Mouse (Mus musculus) spleen, adult 12 weeks (tissue): Measurements from ENCODE around the gene Emc9.

Experiments used
- DNase-seq: peaks from one replicate; pipeline ENCODE4 v3.0.0; 2022; ENCODE audit warnings: low spot score

Gene Emc9

DNA sequence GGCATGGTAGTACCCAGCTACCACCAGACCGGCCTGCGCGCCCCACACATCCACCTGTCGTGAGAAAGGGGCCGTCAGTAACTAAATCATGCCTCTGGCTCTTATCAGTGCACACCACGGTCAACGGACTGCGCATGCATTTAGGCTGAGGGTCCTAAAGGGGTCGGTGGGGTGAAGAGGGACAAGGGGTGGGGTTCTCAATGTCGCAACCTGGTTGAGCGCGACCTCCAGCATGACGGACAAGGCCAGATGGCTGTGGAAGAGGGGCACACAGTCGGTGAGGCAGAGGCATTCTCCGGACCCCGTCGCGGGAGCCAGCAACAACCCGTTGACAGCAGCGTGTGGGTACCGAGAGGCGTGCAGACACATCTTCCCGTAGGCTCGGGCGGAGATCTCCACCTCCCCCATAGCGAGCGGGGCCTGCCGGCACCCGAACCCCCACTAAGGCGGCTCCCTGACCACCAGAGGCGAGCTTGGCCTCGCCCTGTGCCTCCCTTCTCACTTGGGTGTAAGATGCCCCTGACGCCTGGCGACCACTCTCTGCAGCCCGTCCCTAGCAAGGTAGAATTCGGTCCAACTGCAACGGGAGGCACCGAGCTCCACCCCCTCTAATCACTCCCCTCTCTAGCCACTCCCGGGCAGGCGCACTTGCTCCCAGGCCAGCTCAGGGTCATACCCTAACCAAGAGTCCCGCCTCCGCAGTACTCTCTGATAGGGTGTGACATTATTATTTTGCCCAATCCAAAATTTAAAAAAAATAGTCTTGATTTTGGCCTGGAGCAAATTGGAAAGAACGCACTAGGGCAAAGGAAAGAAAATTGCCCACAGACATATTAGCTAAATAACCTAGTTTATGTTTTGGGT lies at the start of gene Emc9:
Emc9 (minus strand) TSS at position 601 of the 864 bp plus-strand sequence.
- DNase-seq, result peak; percentile 78

GRCm38 (mm10) chr14:55629312-55629711 lies 44.2 kb upstream of the Emc9 start:
- peak; percentile 56 for DNase-seq

GRCm38 (mm10) chr14:55628077-55628827 lies 43.1 kb upstream of the Emc9 start:
- DNase-seq, result no peak

DNA sequence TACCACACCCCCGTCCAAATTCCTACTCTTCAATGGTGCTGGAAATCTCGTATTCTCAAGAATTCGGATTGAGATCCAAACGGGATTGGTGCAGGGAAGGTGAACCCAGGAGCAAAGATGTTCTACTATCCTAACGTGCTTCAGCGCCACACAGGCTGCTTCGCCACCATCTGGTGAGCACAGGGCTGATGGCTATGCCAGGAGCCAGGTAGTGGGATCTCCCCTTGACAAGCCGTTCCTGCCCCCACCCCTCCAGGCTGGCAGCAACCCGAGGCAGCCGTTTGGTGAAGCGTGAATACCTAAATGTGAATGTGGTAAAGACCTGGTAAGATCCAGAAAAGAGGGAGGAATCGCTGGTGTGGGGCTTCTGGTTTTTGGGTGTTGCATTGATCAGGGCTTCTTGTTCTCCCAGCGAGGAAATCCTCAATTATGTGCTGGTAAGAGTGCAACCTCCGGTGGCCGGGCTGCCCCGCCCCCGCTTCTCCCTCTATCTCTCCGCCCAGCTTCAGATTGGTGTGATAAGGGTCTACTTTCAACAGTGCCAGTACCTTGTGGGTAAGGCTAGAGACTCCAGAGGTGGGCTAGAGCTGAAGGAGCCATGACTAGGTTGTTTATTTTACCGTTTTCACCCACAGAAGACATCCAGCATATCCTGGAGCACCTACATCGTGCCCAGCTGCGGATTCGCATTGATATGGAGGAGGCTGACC lies 33.5 kb upstream of the Emc9 start:
- peak; percentile 37 for DNase-seq

- no peak for DNase-seq
These were observed 32.7 kb upstream of the Emc9 start, which contains the start of gene Rec8 for GRCm38 (mm10) chr14:55617822-55618221. Gene Rec8, plus strand, starts transcription at chr14:55618037.

DNA sequence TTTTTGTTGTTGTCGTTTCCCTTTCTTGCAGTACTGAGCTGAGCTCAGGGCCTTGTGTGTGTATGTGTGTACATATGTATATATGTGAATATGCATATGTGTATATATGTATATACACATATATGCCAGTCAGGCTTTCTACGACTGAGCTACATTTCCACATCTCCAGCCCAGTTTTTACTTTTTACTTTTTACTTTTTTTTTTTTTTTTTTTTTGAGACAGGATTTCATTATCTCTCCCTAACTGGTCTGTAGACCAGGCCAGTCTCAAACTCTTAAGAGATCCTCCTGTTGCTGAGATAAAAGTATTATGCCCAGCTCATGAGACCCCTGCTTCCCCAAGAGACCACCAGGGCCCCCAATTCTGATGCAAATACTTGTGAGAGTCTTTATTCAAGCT lies 31.7 kb upstream of the Emc9 start:
- no peak for DNase-seq

DNA sequence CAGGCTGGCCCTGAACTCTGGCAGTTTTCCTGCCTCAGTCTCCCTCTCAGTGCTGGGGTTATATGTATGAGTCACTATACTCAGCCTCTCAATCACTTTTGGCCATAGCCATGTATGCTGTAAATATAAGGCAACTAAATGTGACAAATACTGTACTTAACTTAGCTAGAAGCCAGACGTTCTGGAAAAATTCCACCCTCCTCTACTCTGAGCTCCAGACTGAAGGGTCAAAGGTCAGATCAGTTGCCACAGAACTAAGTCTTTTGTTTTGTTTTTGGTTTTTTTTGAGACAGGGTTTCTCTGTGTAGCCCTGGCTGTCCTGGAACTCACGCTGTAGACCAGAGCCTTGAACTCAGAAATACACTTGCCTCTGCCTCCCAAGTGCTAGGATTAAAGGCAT lies 30.8 kb upstream of the Emc9 start:
- DNase-seq, result no peak

- DNase-seq, result no peak
These were observed 29.6 kb upstream of the Emc9 start for GRCm38 (mm10) chr14:55614565-55615178.

DNA sequence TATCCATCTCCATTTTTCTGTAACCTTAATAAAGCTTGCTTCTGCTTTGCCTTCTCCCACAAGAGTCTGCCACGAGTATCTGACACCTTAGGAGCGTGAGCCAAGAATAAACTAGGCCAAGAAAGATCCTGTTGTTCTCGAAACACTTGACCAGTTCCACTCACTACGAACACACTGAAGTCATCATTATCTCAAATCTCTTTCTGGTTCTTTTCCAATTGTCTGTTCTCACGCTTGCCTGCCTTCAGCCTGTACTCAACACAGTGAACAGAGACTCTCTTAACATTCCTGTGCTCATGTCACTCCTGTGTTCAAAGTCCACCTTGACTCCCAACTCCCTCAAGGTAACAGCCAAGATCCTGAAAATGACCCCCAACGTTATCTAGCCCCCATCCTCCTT lies 28.2 kb upstream of the Emc9 start:
- no peak for DNase-seq

GRCm38 (mm10) chr14:55608339-55608738 lies 23.2 kb upstream of the Emc9 start:
- no peak for DNase-seq

GRCm38 (mm10) chr14:55605743-55606459 lies 20.8 kb upstream of the Emc9 start:
- DNase-seq, result no peak

DNA sequence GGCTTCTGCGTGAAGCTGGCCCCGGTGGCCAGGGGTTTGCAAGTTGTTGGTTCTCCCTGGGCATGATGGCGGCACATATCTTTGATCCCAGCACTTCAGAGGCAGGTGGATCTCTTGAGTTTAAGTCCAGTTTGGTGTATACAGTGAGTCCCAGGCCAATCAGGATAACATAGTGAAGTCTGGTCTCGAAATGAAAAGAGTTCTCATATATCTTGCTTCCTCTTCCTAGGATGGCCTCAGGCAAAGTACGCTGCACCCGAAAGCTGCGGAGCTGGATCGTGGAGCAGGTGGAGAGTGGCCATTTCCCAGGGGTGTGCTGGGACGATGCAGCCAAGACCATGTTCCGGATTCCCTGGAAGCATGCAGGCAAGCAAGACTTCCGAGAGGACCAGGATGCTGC lies 19.7 kb upstream of the Emc9 start:
- DNase-seq, result no peak

DNA sequence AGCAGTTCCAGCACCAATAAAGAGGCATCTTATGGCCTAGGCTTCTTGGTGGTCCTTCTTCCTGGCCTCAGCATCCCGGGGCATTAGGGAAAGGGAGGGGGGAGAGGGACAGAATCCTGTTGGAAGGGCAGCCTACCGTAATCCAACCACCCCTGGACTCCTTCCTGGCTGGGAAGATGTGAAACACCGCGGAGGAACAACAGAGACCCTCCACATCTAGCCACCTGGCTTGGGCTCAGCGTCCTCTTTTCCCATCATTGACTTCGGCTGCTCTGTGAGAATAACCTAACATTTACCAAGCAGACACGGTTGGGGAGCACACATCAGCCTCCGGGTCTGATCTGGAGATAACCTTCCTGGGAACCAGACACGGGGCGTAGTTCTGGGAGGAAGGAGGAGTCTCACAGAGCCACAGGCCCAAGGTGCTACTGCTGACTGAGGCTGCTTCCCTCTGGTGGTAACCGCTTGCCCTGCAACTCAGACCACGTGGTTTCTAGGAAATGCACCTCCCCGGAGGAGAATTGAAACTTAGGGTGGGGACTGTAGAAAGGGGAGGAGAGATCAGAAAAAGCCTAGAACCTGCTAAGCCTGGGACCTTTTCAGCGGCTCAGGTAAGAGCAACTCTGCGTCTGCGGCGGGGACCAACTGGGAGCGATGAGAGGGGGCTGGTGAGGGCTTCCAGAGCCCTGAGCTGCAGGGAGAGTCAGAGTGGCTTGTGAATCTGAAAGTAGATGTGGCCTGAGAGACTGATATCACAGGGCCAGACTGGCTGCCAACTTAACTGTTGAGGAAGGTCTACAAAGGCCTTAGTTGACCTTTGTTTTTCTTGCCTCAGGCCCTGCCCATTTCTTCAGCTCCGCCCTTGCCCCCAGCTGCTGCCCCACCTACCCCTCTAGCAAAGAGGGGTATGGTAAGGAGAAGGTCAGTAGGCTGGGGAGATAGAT lies 18.8 kb upstream of the Emc9 start:
- peak; percentile 92 for DNase-seq

GRCm38 (mm10) chr14:55603271-55603632 lies 18.1 kb upstream of the Emc9 start, which contains the start of gene Irf9:
Gene Irf9, plus strand, starts transcription at chr14:55603571.
- DNase-seq, result no peak

DNA sequence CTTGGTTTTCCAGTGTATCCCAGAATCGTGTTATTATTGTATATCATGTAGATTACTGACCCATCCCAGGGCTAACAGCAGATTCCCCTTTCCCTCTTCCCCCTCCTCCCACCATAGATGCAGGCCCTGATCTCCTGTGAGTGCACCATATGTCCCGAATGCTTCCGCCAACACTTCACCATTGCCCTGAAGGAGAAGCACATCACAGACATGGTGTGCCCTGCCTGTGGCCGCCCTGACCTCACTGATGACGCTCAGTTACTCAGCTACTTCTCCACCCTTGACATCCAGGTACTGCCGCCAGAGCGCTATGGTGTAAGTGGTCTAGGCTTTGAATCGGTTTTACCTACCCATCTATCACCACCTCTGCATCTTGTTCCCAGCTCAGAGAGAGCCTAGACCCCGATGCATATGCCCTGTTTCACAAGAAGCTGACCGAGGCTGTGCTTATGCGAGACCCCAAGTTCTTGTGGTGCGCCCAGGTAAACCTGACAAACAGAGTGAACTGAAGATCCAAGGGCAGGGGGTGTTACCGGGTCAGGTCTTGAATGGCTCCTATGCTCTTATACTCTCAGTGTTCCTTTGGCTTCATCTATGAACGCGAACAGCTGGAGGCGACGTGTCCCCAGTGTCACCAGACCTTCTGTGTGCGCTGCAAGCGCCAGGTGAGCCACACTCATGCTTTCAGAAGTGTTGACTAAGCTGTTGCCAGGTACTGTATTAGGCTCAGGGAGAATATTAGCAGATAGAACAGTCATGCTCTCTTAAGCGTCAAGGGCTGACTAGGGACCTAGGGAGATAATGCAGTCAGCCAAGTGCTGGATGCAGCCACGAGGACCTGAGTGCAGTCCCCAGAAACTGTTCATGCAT lies 13.7 kb upstream of the Emc9 start:
- no peak for DNase-seq

DNA sequence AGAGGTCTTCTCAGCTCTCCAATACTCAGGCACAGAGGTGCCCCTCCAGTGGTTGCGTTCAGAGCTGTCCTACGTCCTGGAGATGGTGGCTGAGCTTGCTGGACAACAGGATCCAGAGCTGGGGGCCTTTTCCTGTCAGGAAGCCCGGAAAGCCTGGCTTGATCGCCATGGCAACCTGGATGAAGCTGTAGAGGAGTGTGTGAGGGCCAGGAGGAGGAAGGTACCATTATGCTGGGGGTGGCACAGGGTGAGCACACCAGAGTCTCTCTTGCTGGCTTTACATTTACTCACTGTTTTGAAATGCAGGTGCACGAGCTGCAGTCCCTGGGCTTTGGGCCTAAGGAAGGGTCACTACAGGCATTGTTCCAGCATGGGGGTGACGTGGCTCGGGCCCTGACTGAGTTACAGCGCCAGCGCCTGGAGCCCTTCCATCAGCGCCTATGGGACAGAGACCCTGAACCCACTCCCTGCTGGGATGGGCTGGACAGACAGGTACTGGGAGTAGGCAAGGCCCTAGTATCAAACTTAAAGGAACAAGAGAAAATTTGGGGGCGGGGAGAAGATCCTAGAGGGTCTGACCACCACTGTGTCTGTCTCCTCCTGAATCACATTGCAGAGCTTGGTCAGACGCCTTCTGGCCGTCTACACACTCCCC lies 11.1 kb upstream of the Emc9 start:
- no peak for DNase-seq

- DNase-seq, result peak; percentile 14
These were observed 7.1 kb upstream of the Emc9 start for GRCm38 (mm10) chr14:55592226-55592625.

DNA sequence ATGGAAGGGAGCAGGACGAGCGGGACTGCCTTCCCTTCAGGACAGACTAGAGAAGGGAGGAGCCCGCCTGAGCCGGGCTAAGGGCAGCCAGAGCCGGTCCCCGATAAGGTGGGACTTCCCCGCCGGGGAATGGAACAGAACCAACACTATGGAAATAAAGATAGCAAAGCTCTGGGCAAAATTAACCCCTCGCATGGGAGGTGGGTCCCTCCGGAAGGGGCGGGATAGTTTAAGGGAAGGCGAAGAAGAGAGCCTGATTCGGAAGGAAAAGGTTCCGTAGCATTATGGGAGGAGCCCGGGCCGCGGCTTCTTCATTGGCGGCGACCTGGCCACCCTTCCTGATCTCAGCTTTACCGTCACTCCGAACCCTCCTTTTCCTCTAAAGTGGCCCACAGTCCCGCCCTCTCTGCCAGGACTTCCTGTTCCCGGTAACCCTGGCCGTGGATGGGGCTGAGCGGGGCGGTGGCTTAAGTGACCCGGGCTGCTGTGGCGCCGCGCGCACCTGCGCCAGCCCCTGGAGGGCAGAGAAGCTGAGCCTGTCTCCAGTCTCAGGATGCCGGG lies 6.3 kb upstream of the Emc9 start, which contains the start of gene Rnf31:
Rnf31 (plus strand) TSS at position 378 of the 561 bp plus-strand sequence.
- DNase-seq, result peak; percentile 87
